In the genomic region with DNA sequence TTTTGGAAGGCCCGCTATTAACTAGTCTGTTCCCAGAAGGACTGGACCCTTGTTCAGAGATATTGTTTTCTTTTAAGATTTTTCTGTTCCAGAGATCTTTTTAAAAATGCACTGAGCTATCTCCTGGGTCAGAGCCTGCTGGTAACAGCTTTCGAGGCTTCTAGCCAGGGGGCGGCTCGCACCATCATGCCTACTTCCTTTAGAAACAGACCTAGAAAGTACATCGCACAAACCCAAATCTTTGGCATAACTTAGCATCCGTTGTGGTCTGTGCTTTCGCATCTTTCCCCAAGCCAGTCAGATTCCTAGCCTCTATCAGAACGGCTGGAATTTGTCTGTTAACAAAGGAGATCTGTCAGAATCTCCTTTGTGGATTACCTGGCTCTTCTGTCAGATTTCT, we compare ENCODE assay signal across 14 mouse cellular contexts.
DNase-seq lines count a peak whose midpoint lies in the region; ATAC-seq and TF ChIP-seq lines count a peak whose summit lies in the region.
"Had no signal": no experiment of that assay in that cellular context is flagged by ENCODE, and none has a peak within 500 bp of the region (broad histone marks: within the 10 kb centered on the region; RNA-seq: fewer than 3 reads in every experiment).

No protein-coding gene starts in this region.

- no peaks in the 10 kb centered on the region for H3K36me3 ChIP-seq in stomach, postnatal 0 days (ENCODE audit: control insufficient read depth, insufficient read depth, low read length)

- H3K4me2 ChIP-seq in stomach, postnatal 0 days (replicated peaks; ENCODE audit: low read depth): peak overlapping the region; percentile 14; the same call in 1 of the 2 replicates

- peak overlapping the region; percentile 30 for H3K4me3 ChIP-seq in gastrocnemius, adult 2 months
- H3K4me3 ChIP-seq in stomach, postnatal 0 days (ENCODE audit: low read depth, low read length): no peak overlapping the region
- H3K4me3 ChIP-seq: limb, embryonic 10.5 days had no signal

- H3K27ac ChIP-seq in gastrocnemius, adult 2 months: peak overlapping the region; percentile 58
- no peak overlapping the region for H3K27ac ChIP-seq in stomach, postnatal 0 days (replicated peaks)
- H3K27ac ChIP-seq: limb, embryonic 10.5 days had no signal

- no peak for TF ChIP-seq EP300 in stomach, postnatal 0 days (optimal IDR thresholded peaks at IDR 0.05)

- intact Hi-C loops in gastrocnemius, adult 2 months (cut with DNase I): no loop called here

- H3K27me3 ChIP-seq in stomach, postnatal 0 days (ENCODE audit: control insufficient read depth, insufficient read depth, low read length): no peaks in the 10 kb centered on the region

- no peaks in the 10 kb centered on the region for H3K4me1 ChIP-seq in stomach, postnatal 0 days (replicated peaks; ENCODE audit: control insufficient read depth, insufficient read depth)

- TF ChIP-seq CTCF in gastrocnemius, adult 2 months (IDR thresholded peaks at IDR 0.05): no peak
- no peak for TF ChIP-seq CTCF in stomach, postnatal 0 days (IDR thresholded peaks at IDR 0.05; ENCODE audit: low read depth)

- 71% methylated on average over 8 of the region's 8 CpGs for WGBS in stomach, postnatal 0 days

- H3K9ac ChIP-seq in stomach, postnatal 0 days (ENCODE audit: low read length): no peak overlapping the region
- H3K9ac ChIP-seq: forebrain, postnatal 0 days had no signal

- ATAC-seq in stomach, postnatal 0 days (ENCODE audit: low FRiP score, low TSS enrichment): no peak
- ATAC-seq: forebrain, postnatal 0 days; inflammation-experienced regulatory T-cells, adult 6 months had no signal

- no peaks in the 10 kb centered on the region for H3K9me3 ChIP-seq in stomach, postnatal 0 days (ENCODE audit: control insufficient read depth, low read length)
- H3K9me3 ChIP-seq: limb, embryonic 10.5 days had no signal

- no peak for DNase-seq in gastrocnemius, adult 2 months
- no peak for DNase-seq in gastrocnemius, adult 8-10 months (ENCODE audit: low spot score in 2 of 2)
- DNase-seq in kidney, postnatal 10 days: peak; percentile 38
- no peak for DNase-seq in kidney, postnatal 4 days
- DNase-seq in right cerebral cortex, adult 18-20 months: peak; percentile 40
- DNase-seq in right cerebral cortex, adult 2 months (ENCODE audit: low spot score in 2 of 2): no peak
- DNase-seq in stomach, postnatal 0 days (ENCODE audit: low spot score): no peak
- no peak for DNase-seq in urinary bladder, adult 18-20 months (ENCODE audit: low spot score in 2 of 2)
- DNase-seq: adrenal gland, postnatal 14 days; cerebellum, postnatal 36 days; forebrain, postnatal 0 days; thymus, adult 2 months had no signal

Comparison
In these comparisons a context has a peak if more than half of its experiments do, and no peak if none do; other contexts are left out.
1. DNase-seq: peak in kidney, postnatal 10 days (single experiment) and right cerebral cortex, adult 18-20 months (single experiment); none in gastrocnemius, adult 2 months (single experiment), gastrocnemius, adult 8-10 months (0 of 2), kidney, postnatal 4 days (0 of 2), right cerebral cortex, adult 2 months (0 of 2), stomach, postnatal 0 days (single experiment) and urinary bladder, adult 18-20 months (0 of 2).